In the genomic region with DNA sequence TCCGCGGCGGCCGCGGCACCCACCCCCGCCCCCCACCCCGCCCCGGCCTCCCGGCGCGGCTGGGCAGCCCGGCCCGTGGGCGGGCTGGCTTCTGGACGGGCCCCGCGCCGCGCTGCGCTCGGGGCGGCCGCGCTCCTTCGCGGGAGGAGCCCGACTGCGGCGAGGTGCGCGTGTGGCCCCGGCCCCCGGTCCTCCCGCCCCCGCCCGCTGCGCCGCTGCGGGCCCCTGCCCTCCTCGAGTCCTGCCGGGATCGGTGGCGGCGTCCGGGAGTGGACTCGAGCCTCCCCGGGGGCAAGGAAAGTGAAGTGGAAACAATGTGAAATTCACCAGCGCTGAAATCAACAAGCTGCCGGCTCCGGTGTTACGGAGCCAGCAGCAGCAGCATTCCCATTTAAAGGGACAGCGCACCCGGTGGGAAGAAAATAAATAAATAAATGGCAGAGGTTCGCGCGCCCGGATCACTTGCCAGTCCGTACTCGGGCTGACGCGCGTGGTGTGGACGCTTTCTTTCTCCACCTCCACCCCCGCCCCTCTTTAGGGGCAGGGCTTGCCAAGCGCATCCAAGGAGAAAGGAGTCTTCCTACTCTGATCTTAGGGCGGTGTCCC, we compare ENCODE assay signal across 8 mouse cellular contexts. TPM values are rescaled to one million over a fixed set of nuclear protein-coding genes. Genes with fewer than 3 reads are reported as not detected.
DNase-seq lines count a peak whose midpoint lies in the region; ATAC-seq and TF ChIP-seq lines count a peak whose summit lies in the region.

No protein-coding gene starts in this region.

- H3K4me3 ChIP-seq in ES-E14 (ENCODE audit: insufficient read depth in 1 of 2, low read depth in 1 of 2, low read length in 2 of 2, poor library complexity in 1 of 2, severe bottlenecking in 1 of 2): peak overlapping the region; percentile 87 to 89
- peak overlapping the region; percentile 94 for H3K4me3 ChIP-seq in layer of hippocampus, adult 2 months
- peak overlapping the region; percentile 89 for H3K4me3 ChIP-seq in lung, adult 2 months (replicated peaks; ENCODE audit: extremely low read depth, low read depth, low read length)

- H3K27ac ChIP-seq in ES-E14 (ENCODE audit: insufficient read depth, low read depth, low read length, poor library complexity, severe bottlenecking): peak overlapping the region; percentile 86
- peak overlapping the region; percentile 92 for H3K27ac ChIP-seq in layer of hippocampus, adult 2 months

- H3K9ac ChIP-seq in ES-E14 (ENCODE audit: insufficient read depth, low read depth, low read length, poor library complexity, severe bottlenecking): peak overlapping the region; percentile 86

- TF ChIP-seq CTCF in layer of hippocampus, adult 2 months (conservative IDR thresholded peaks at IDR 0.05): no peak
- TF ChIP-seq CTCF in lung, adult 2 months (IDR thresholded peaks at IDR 0.05; ENCODE audit: insufficient read depth, low read length): no peak

- in situ Hi-C loops in ES-E14 (cut with MboI; ENCODE audit: low sequenced_read_pairs in 2 of 2, unreplicated experiment in 2 of 2): no loop called here

- DNase-seq in ES-E14 (ENCODE audit: low read depth, low spot score): no peak
- peak; percentile 68 to 75 for DNase-seq in cerebellum, adult 18-20 months
- DNase-seq in heart, postnatal 36 days: peak; percentile 55 to 78
- peak; percentile 34 to 42 for DNase-seq in layer of hippocampus, adult 2 months (ENCODE audit: low spot score in 2 of 2)
- DNase-seq in lung, adult 2 months: peak; percentile 67
- DNase-seq in ovary, postnatal 14 days (ENCODE audit: low spot score): peak; percentile 34
- no peak for DNase-seq in spleen, postnatal 36 days (ENCODE audit: low spot score in 2 of 2)

- intact Hi-C loops in heart, postnatal 36 days (cut with DNase I): loop anchor here (2.0 to 5.0 kb wide), 2 partner anchors 47 to 89 kb away; no protein-coding TSS in a partner anchor

- no peaks in the 10 kb centered on the region for H3K9me3 ChIP-seq in ES-E14 (ENCODE audit: control insufficient read depth, insufficient read depth, low read depth, low read length)

- peak; percentile 31 for ATAC-seq in frontal cortex, adult (ENCODE audit: low TSS enrichment)

- peaks cover 6 to 17% of the 10 kb centered on the region in 2 experiments; a peak in 2 of 4 replicates for H3K4me1 ChIP-seq in ES-E14 (ENCODE audit: control insufficient read depth in 2 of 2, insufficient read depth in 2 of 2, low read length in 2 of 2, poor library complexity in 1 of 2)
- peaks cover 4% of the 10 kb centered on the region for H3K4me1 ChIP-seq in lung, adult 2 months (ENCODE audit: control insufficient read depth, insufficient read depth, low read length)

- no peaks in the 10 kb centered on the region; the same call in 1 of the 2 replicates for H3K36me3 ChIP-seq in ES-E14 (ENCODE audit: control insufficient read depth, insufficient read depth, low read length, poor library complexity, severe bottlenecking)

- TF ChIP-seq POLR2A in lung, adult 2 months (IDR thresholded peaks at IDR 0.05; ENCODE audit: borderline replicate concordance, extremely low read depth, low read depth, low read length): no peak

- WGBS in lung, adult 2 months: 2% methylated on average over 51 of the region's 66 CpGs

TF ChIP-seq in ES-E14, 5 proteins besides CTCF, POLR2A, EP300 and RAD21:
- TF ChIP-seq HCFC1 (IDR thresholded peaks at IDR 0.05; ENCODE audit: borderline replicate concordance, insufficient read depth, low read length) (no peak), ZC3H11A (IDR thresholded peaks at IDR 0.05; ENCODE audit: borderline replicate concordance, low read depth, low read length) (no peak), MAFK (IDR thresholded peaks at IDR 0.05; ENCODE audit: insufficient read depth, low read depth, low read length) (no peak), CHD2 (IDR thresholded peaks at IDR 0.05; ENCODE audit: low read depth, low read length) (no peak), ZNF384 (IDR thresholded peaks at IDR 0.05; ENCODE audit: low read depth, low read length) (no peak)
TF ChIP-seq in ES-E14: peak in this region for 0.

RNA-seq across cellular contexts. Expression of gene Mb21d2, which starts 0.3 kb away (rescaled TPM):
- total RNA-seq in ES-E14 (2012; rRNA removed): 11.9 and 15.3 TPM in 2 replicates
- total RNA-seq in heart, postnatal 36 days (2021): 10 to 100 TPM in 1 of 2 experiments, 1 to 10 TPM in 1; 7.5 to 10.3 TPM
- total RNA-seq in layer of hippocampus, adult 2 months (2021): 10 to 100 TPM; 22.6 to 23.0 TPM
- 8.3 and 8.8 TPM in 2 replicates for polyA plus RNA-seq in lung, adult 2 months (2012; rRNA removed)

Comparison
In these comparisons a context has a peak if more than half of its experiments do, and no peak if none do; other contexts are left out.
1. DNase-seq: peak in cerebellum, adult 18-20 months (2 of 2), heart, postnatal 36 days (2 of 2), layer of hippocampus, adult 2 months (2 of 2), lung, adult 2 months (single experiment) and ovary, postnatal 14 days (single experiment); none in ES-E14 (single experiment) and spleen, postnatal 36 days (0 of 2).
2. Peak in every context shown above with its lines, with median percentiles within 50 percentile points of each other: H3K4me3 ChIP-seq.